Mouse (Mus musculus) ES-E14 (cell line): Measurements from ENCODE around the gene Dppa3.

Experiments
- CHD2 ChIP-seq: IDR thresholded peaks from 2 replicates; pipeline ENCODE4 v1.6.1; 2014; ENCODE audit warnings: mild to moderate bottlenecking, low read depth, low read length, inconsistent platforms
- HCFC1 ChIP-seq: IDR thresholded peaks from 2 replicates; pipeline ENCODE4 v1.6.1; 2012; ENCODE audit warnings: low read length, inconsistent platforms, borderline replicate concordance; ENCODE audit not compliant: insufficient read depth
- MAFK ChIP-seq: IDR thresholded peaks from 2 replicates; pipeline ENCODE4 v1.6.1; 2014; ENCODE audit warnings: mild to moderate bottlenecking, low read depth, low read length, inconsistent platforms; ENCODE audit not compliant: insufficient read depth
- ZC3H11A ChIP-seq: IDR thresholded peaks from 2 replicates; pipeline ENCODE4 v1.6.1; 2012; ENCODE audit warnings: low read depth, mild to moderate bottlenecking, inconsistent platforms, low read length, borderline replicate concordance
- ZNF384 ChIP-seq: IDR thresholded peaks from 2 replicates; pipeline ENCODE4 v1.6.1; 2012; ENCODE audit warnings: low read depth, low read length, inconsistent platforms

- TF ChIP-seq ZNF384 (no peak), CHD2 (no peak), MAFK (no peak), ZC3H11A (no peak), HCFC1 (no peak)
Measured at GRCm38 (mm10) chr6:122625156-122625555, 1.1 kb upstream of the Dppa3 start.
